Mouse (Mus musculus): ENCODE measurements around the gene Tmeff2. TPM values are rescaled to one million over a fixed set of nuclear protein-coding genes. Genes with fewer than 3 reads are reported as not detected.

Tmeff2 gene
- total RNA-seq, 2 experiments from 2014 or later: 0.36 to 0.41 TPM

DNA sequence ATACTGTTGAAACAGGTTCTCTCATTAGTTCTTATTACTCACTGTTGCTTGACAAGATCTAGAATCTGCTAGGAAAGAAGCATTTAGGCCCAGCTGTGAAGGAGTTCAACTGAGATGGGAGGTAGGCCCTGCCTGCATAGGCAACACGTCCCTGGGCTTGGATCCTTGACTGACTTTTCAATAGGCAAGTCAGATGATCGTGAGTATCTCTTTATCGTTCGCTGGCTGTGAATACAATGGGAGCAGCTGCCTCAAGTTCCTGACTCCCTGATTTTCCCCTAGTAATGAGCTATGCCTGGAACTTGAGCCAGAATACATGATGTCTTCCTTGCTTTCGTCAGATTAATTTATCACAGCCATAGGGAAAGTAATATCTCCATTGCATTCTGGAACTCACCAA lies 214.3 kb downstream of the Tmeff2 start:
- no peak for DNase-seq

DNA sequence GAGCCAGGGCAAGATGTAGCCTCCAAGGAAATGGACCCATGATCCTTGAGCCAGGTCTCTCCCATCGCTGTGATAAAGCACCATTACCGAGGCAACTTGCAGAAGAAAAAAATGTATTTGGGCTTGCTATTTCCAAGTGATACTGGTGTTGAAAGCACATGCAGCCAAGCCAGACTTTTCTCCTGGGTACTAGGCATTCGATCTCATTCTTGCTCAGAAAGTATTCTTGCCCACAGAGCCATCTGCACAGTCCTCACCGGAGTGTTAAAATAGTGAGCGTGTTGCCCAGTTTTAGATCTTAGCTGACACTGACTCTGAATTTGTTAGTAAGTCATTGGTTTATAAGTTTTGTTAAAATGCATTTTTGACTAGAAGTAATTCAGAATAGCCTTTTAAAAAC lies 215.3 kb downstream of the Tmeff2 start:
- no peak for DNase-seq

DNA sequence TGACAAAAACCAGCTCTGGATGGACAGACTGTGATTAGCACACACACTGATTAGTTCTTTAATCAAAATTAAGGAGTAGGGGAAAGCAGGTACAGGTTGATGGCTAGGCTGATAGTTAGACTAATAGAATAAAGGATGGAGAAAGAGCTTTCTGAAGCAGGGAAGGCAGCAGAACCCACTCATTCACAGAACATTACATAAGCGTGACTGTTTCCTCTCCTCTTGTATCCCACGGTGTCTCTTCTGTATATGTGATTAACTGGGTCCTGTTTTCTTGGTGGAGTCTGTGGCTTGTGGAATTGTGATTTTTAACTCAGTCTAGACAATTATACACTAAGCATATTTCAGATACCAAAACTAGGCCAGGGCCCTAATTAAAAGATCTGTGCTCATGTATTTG lies 217.4 kb downstream of the Tmeff2 start:
- no peak for DNase-seq

DNA sequence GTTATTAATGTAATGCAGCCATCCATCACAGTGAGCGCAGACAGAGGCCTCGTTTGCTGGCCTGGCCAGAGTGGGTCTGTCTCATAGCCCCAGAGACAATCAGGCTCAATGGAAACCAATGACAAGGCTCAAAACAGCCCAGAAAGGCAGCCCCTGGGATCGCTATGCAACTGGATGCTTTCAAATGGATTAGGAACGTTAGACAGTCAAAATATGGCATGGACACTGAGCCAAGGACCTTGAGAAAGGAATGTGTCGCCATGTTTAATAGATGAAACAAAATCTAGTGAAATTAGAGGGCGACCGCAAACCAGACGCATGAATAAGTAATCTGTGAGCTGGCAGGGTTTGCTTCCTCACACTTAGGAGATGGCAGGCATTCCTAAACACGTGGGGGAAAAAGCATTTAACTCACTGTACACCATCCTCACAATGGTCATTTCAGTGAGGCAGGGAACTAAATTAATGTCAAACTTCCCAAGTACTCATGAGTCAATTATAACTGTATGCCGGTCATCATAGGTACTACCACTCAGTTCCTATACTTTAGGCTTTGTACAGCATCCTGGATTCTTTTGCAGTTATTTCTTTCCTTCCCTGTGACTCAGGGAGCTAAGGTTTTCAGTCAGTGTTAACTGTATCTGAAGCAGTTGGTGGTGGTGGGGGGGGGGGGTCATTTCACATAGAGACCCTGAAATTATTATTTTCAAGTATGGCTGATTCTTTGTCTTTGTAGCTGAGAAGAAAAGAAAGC lies 225.4 kb downstream of the Tmeff2 start:
- DNase-seq: no peak

DNA sequence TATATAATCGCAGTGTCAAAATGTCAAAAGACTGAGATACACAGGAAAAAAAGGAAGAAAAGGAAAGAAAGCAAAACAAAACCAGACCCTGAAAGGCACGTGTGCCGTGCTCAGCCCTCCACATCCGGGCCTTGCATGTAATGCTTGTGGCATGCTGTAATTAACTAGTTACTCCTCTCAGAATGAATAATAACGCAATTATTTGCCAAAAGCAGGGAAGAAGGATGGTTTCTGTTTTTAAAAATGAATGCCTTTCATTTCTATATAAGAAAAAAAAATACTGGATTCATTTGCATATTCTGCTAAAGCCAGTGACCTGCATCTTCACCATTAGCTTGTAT lies 225.9 kb downstream of the Tmeff2 start:
- no peak for DNase-seq

DNA sequence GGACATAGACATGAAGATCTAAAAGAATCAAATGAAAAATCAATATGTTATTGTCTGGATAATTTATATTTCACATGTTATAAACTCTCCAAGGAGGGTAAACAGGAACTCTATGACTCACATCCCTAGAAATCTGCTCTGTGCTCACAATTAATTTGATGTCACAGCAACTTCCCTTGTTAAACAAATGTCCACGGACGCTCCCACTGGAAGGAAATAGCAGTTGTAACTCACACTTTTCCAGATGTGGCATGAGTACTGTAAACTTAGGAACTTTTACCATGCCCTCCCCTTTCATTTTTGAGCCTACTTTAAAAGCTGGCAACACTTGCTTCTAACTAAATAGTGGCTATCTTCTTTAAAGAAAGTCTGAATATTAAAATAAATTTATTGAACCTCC lies 236.3 kb downstream of the Tmeff2 start:
- no peak for DNase-seq

DNA sequence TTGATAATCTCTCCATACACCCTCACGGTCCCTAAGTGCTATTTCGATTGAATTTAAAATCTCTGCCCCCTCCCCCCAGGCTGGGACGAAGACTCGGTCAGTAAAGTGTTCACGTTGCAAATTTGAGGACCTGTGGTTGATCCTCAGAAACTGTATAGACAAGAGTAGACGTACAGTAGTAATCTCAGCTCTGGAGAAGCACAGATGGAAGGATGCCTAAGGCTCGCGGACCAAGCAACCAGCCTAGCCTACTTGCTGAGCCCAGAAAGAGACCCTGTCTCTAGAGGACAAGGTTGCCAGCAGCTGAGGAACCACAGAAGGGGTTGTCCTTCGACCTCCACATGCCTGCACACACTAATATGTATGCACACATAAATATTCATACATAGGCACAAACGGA lies 239.2 kb downstream of the Tmeff2 start:
- no peak for DNase-seq

DNA sequence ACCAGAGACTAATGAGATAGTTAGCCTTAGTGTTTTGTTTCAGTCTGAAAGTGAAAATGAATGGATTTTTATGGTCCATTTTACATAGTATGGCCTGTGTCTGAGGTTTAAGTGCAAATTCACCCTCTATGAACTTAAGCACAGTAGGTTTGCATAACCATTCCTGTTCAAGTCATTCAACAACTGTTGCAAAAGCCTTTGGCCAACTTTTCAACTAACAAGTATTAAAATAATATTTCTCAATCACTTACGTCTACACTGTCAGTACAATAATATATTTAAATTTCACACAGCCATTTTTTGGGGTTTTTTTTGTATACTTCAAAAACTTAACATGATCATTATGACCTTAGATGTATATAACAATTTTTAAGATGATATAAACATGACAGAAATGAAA lies 240.9 kb downstream of the Tmeff2 start:
- DNase-seq: no peak

DNA sequence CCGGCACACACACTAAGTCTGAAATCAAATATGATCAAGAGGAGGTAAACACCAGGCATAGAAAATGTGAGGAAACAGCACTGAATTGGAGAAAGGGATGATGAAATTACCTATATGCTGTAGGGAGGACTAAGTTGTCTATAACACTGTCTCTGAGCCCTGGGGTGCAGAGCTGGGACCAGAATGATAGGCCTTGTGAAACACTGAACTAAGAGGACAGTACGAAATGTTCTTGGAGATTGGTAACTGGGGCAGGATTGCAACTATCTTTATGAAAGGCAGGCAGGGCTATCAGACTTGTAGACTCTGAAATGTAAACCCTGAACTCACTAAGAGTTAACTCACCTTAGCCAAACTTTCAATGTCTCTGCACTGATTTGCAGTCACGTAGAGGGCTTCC lies 242.3 kb downstream of the Tmeff2 start:
- DNase-seq: no peak

DNA sequence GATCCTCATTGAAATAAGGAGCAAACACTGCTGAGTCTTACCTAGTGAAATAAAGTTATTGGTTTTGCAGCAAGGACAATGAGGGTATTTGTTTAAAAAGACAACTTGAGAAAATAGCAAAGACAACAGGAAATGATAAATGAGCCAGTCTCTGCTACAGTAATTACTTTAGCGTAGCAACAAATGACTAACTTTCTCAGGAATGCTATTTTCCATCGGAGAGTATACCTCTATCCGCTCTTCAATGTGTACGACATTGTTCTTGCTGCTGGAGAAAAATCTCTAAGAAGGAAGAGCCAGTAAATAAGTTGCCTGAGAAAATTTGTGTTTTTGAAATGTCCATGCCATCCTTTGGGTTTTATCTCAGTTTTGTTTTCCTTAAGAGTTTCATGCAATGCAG lies 245.2 kb downstream of the Tmeff2 start:
- no peak for DNase-seq

DNA sequence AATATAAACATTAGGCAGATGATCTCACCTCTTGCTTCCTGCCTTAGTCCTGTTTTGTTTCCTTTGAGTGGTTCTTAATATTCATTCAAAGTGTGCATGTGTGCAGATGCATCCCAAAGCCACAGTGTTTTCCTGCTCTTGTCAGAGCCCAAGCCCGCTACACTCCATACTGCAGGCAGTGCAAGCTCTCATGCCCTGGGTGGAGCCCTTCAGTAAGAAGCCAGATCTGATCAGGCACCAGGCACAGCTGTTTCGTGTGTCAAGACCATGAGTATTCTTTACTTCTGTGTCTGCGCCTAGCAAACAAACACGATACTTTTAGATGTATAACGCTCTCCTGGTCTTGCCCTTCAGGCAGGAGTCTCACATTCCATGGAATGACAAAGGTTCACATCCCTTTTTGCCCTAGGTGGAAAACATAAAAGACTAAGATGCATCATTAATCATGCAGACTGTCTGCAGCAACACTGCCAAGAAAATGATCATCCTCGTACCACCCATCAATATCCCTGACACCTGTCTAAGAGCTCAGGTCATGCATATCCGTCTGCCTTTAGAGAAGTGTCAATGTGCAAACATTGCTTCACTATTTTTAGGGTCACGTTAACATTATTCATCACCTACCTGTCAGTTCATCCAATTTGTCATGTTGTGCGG lies 248.2 kb downstream of the Tmeff2 start:
- DNase-seq: peak; percentile 49

DNA sequence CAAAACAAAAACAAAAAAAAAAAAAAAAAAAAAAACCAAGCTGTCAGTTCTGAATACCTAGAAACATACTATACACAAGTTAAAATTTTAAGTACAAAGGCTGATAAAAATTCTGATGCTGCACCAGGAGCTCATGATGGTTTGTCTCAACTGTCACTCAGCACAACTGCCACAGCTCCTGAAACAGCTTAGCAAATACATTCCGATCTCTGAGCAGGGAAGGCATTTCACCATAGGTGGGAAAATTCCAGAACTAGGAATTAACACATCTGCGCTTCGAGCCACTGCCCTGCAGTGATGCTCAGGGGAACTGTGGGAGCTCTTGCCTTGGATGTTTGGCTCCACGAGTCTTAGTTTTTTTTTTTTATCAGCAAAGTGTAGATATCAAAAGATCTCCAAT lies 249.0 kb downstream of the Tmeff2 start:
- DNase-seq: no peak

DNA sequence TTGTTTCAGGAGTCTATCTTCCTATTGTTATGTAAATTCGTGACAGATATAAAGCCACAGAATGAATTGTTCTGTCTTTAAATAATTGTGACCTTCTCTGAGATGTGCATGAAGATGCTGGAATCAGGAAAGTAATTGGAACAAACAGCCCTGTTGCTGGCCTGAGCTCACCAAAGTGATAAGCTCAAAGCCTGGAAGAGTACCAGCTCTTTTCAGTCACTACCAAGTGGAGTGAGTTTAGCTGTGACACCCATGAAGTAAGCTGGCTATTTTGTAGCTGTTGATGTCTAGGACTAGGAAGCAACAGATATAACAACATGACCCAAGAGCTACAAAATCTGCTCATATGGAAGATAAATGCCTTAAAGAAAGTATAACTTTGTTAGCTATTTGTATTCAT lies 249.4 kb downstream of the Tmeff2 start:
- DNase-seq: no peak

DNA sequence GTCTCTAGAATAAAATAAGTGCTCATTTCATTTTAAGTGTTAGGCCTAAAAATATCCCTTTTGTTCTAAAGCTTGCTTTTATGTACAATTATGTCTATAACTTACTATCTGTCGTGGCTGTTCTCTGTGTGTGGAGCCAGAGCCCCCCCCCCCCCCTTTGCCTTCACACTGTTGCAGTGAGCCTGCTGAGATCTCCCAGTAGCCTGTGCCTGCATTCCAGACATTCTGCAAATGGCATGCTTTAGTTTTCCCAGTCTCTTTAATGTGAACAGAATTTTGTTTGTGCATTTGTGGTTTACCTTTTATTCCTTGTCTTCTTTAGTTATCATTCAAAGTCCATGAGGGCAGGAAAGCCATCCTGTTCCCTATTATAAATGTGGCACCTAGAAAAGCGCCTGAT lies 251.6 kb downstream of the Tmeff2 start:
- DNase-seq: no peak

DNA sequence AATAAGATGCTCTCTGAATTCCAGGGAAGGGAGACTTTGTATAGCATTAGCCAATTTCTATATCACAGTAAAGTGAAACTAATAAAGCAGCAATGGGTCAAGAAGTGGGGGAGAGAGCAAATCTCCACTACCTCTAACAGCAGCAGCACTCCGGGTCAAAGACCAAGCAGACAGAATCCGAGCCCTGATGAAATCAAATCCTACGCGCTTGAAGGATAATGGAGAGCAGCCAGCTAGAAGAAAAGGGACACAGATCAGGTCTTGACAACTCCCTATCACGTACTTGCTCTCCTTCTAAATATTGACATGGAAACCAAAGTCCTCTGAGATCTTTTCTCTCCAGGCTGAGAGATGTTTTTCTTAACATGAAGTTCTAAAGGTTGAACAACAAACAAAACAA lies 252.4 kb downstream of the Tmeff2 start:
- DNase-seq: no peak

DNA sequence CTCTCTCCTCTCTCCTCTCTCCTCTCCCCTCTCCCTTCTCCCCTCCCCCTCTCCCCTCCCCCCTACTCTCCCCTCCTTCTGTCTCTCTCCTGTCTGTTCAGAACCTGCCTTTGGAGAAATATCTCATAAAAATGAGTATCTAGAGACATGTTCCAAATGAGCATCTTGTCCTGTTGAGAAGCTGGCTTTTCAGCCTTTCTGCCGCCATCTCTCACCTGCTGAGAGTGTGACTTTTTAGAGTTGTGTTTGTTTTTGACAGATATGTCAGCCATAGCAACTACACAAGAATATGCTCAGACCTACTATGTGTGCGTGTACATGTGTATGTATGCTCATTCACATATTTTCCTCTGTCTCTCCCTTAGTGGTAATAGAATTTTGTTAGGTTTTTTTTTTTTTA lies 283.8 kb downstream of the Tmeff2 start:
- no peak for DNase-seq

DNA sequence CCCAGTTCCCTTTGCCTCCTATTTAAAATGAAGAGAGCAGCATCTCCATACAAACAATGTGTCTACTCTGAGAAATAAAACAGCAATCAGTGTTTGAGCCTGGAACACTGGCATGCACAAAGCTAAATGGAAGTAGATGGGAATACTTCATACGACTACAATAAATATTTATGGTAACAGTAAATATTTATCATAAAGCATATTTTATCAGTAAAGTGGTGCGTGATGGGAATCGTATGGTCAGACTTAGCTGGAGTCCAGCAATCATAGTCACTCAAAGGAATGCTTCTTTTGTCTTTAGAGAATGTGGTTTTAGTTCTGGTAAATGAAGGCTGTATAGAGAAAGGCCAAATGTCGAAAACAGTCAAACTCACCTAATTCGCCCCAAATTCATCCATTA lies 288.6 kb downstream of the Tmeff2 start:
- DNase-seq: no peak

DNA sequence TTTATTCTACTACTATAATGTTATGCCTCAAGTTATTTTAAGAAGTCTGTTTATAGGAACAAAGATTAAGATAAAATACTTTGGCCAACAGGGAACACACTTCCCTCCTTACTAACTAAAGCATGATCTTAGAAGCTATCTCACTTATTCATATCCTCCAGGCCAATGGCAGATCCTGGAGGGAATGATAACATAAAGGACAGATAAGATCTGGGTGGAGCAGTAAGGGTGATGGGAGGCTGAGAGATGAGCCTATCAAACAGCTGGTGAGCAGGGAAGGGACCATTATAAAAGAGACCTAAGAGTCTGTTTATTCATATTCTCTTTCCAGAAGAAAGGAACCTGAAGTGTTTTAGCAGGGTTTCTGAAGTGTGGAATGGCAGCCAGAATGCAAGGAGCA lies 290.8 kb downstream of the Tmeff2 start:
- no peak for DNase-seq

DNA sequence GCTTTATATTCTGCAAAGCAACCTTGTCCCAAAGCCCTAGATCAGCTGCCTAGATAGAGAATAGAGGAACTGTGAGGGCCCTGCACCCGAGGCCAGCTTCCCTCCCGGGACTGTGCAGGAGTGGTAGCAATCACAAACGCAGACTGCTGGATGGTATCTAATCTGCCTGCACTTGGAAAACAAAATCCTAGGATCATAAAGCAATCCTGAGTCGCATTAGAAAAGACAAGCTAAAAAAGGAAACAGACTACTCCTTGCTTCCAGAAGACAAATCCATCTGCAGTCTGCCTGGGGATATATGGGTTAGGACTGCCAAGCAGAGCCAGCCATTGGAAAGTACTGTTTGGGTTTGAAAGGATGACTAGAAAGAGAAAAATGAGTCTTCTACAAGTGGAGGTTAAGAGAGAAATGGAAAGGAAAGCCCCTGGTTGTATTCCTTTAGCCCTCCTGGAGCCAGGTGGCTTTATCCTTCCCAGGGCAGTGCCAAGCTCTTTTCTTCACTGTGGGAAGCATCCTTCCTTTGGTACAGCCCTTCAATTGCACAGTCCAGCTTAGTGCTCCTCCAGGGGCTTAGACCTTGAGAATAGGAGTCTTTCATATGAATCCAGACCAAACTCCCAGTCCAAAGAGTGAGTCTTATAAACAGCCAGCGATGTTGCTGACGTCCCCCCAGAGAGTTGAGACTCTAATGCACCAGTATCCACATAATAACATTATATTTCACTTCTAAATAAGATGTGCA lies 291.6 kb downstream of the Tmeff2 start:
- no peak for DNase-seq

DNA sequence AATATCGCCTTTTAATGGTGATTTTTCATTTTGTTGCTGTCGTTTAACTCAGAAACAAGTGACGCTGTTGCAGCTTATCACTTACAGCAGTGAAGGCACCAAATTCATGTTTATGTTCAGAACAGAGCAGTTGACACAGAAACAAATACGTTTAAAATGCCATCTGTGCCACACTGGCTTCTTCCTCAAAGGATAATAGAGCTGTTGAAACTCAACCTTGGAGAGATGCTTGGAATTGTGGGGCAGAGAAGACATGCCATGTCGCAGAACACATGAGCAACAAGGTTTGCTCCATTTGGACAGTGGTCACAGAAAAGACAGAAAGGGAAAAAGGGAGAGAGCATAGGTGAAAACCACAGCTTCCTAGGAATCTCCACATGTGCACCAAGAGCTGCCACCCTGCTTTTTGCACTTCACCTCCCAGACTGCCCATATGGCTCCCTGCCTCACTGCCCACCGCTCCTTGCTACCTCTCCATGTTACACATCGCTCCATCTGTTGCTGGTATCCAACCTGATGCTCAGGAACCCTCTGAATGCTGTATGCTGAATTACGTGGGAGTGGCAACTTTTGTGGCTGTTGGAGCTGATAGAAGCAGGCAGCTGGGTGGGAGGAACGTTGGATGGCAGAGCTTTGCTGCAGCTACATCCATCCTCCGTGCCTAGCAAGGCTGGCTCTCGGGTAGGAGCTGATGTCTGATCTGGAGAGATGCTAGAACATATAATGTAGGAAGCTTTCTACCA lies 298.8 kb downstream of the Tmeff2 start:
- no peak for DNase-seq

DNA sequence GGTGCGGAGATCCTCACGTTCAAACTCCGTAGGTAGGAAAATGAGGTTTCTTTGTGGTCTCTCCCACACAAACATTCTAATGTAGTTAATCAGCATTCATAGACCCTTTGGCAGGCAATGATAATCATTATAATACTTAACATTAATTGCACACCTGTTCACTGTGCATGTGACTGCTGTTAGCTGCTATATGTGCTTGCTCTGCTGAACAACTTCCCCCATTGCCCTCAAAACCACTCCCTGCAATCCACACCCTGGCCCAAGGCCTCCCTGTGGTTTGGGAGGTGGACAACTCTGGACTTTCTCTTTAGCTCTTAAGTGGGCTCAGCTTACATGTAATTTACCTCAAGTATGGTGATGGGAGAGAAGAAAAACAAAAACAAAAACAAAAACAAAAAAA lies 299.5 kb downstream of the Tmeff2 start:
- no peak for DNase-seq

DNA sequence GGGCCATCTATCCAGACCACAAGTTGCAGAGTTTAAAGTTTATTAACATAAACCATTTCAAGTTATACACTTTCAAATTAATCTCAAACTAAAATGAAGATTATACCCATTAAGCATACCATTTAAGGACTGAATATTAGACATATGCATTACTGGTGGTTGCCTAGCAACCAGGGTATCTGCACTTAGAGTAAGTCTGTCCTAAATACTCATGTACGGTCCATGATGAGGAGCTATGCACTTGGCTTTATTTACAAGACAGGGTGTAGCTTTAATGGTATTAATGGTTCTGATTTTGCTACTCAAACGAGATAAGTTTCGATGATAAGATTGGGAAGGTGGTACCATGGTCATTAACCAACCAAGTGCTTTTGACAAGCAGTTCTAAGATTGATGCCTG lies 315.2 kb downstream of the Tmeff2 start:
- no peak for DNase-seq

Measured in heart, postnatal 4 days (tissue).